Mouse (Mus musculus) forebrain, embryonic 10.5 days (tissue): ENCODE results near the gene AC140267.1. TPM values are rescaled to one million over a fixed set of nuclear protein-coding genes. Genes with fewer than 3 reads are reported as not detected.
A peak's percentile ranks its signal among the peaks of the same experiment; 100 is the strongest.

Source experiments
- DNase-seq: peaks from one replicate; pipeline ENCODE4 v3.0.0-alpha.2; 2017; ENCODE audit warnings: low spot score; ENCODE audit errors: extremely low spot score
- H3K27ac ChIP-seq: fragments of 300-500 bp; sonication (generic); 2 replicates; pipeline ENCODE4 v1.5.1; 2016; ENCODE audit warnings: mild to moderate bottlenecking
- H3K27me3 ChIP-seq: fragments of 300-500 bp; sonication (generic); 2 replicates; pipeline ENCODE4 v1.6.1; 2016; ENCODE audit warnings: mild to moderate bottlenecking; ENCODE audit not compliant: poor library complexity, severe bottlenecking
- H3K36me3 ChIP-seq: fragments of 300-500 bp; sonication (generic); replicated peaks from 2 replicates; pipeline ENCODE4 v1.6.1; 2016; ENCODE audit warnings: mild to moderate bottlenecking, moderate library complexity
- H3K4me1 ChIP-seq: fragments of 300-500 bp; sonication (generic); 2 replicates; pipeline ENCODE4 v1.6.1; 2016
- H3K4me3 ChIP-seq: fragments of 300-500 bp; sonication (generic); 2 replicates; pipeline ENCODE4 v1.5.1; 2016; ENCODE audit warnings: mild to moderate bottlenecking, moderate library complexity
- H3K9me3 ChIP-seq: fragments of 300-500 bp; sonication (generic); 2 replicates; pipeline ENCODE4 v1.6.1; 2016; ENCODE audit warnings: mild to moderate bottlenecking, moderate library complexity
- WGBS: fragments of 180-500 bp; shearing (Covaris S2); methylation state at CpG from one replicate; pipeline ENCODE4 v1.1.7; 2016; 5-methylcytosine and 5-hydroxymethylcytosine counted together
- polyA plus RNA-seq: library from polyadenylated mRNA; unstranded; fragments of >200 nt; fragmentation: Nextera tagmentation; extraction: Ambion mirVana; gene quantifications from 2 replicates; pipeline ENCODE4 v1.2.1, GENCODE M21; 2016

Gene AC140267.1
- polyA plus RNA-seq, 1 experiment from 2014 or later = 3.7 TPM

- H3K27ac ChIP-seq = no peak overlapping the region
- WGBS = 18% methylated on average over 10 of the region's 10 CpGs
- DNase-seq = no peak
These were observed 19.7 kb upstream of the AC140267.1 start for GRCm38 (mm10) chr15:80215716-80216479.

GRCm38 (mm10) chr15:80216480-80216820, 19.2 kb upstream of the AC140267.1 start:
- no peak overlapping the region for H3K4me3 ChIP-seq
- 65% methylated on average over 9 of the region's 9 CpGs for WGBS
- DNase-seq = no peak
- H3K27ac ChIP-seq = no peak overlapping the region
- H3K9me3 ChIP-seq = no peaks in the 10 kb centered on the region
- peaks cover 27% of the 10 kb centered on the region for H3K36me3 ChIP-seq
- no peaks in the 10 kb centered on the region for H3K27me3 ChIP-seq
- H3K4me1 ChIP-seq = peaks cover 21% of the 10 kb centered on the region

More at GRCm38 (mm10) chr15:80215716-80216479, 19.7 kb upstream of the AC140267.1 start:
- Histone ChIP-seq H3K4me1 (peaks cover 21% of the 10 kb centered on the region), H3K4me3 (no peak overlapping the region), H3K36me3 (peaks cover 32% of the 10 kb centered on the region), H3K27me3 (no peaks in the 10 kb centered on the region), H3K9me3 (no peaks in the 10 kb centered on the region)

- Histone ChIP-seq H3K9me3 (no peaks in the 10 kb centered on the region), H3K4me1 (peaks cover 21% of the 10 kb centered on the region), H3K4me3 (no peak overlapping the region), H3K27ac (no peak overlapping the region), H3K36me3 (peaks cover 16% of the 10 kb centered on the region), H3K27me3 (no peaks in the 10 kb centered on the region)
- 91% methylated on average over 10 of the region's 10 CpGs for WGBS
- no peak for DNase-seq
These were observed 18.2 kb upstream of the AC140267.1 start for GRCm38 (mm10) chr15:80217476-80217875.

GRCm38 (mm10) chr15:80219211-80219610, 16.4 kb upstream of the AC140267.1 start:
- H3K4me1 ChIP-seq = peaks cover 21% of the 10 kb centered on the region
- no peak for DNase-seq
- no peaks in the 10 kb centered on the region for H3K27me3 ChIP-seq
- peak overlapping the region; percentile 70 for H3K27ac ChIP-seq
- 0 out of 2 replicates have a peak overlapping the region, but pooled peaks have one; percentile 7 for H3K4me3 ChIP-seq
- H3K9me3 ChIP-seq = no peaks in the 10 kb centered on the region
- no peaks in the 10 kb centered on the region; the same call in 1 of the 2 replicates for H3K36me3 ChIP-seq
- 48% methylated on average over 14 of the region's 14 CpGs for WGBS

- H3K27me3 ChIP-seq = no peaks in the 10 kb centered on the region
- no peaks in the 10 kb centered on the region for H3K9me3 ChIP-seq
- H3K36me3 ChIP-seq = no peaks in the 10 kb centered on the region
- 77% methylated on average over 4 of the region's 4 CpGs for WGBS
- no peak overlapping the region for H3K4me3 ChIP-seq
- no peak for DNase-seq
- peaks cover 21% of the 10 kb centered on the region for H3K4me1 ChIP-seq
- peak overlapping the region; percentile 70 for H3K27ac ChIP-seq
These were observed 15.7 kb upstream of the AC140267.1 start for GRCm38 (mm10) chr15:80219705-80220657.

GRCm38 (mm10) chr15:80221031-80221430, 14.6 kb upstream of the AC140267.1 start:
- Histone ChIP-seq H3K36me3 (no peaks in the 10 kb centered on the region), H3K27me3 (no peaks in the 10 kb centered on the region), H3K4me1 (peaks cover 15% of the 10 kb centered on the region), H3K9me3 (no peaks in the 10 kb centered on the region), H3K4me3 (no peak overlapping the region), H3K27ac (no peak overlapping the region)
- no peak for DNase-seq
- WGBS = 73% methylated on average over 8 of the region's 8 CpGs

- H3K4me3 ChIP-seq = no peak overlapping the region
- no peaks in the 10 kb centered on the region for H3K9me3 ChIP-seq
- no peaks in the 10 kb centered on the region for H3K36me3 ChIP-seq
- DNase-seq = no peak
- H3K27me3 ChIP-seq = no peaks in the 10 kb centered on the region
- H3K27ac ChIP-seq = no peak overlapping the region
- WGBS = 91% methylated on average over 7 of the region's 7 CpGs
- peaks cover 19% of the 10 kb centered on the region for H3K4me1 ChIP-seq
These were observed 11.9 kb upstream of the AC140267.1 start for GRCm38 (mm10) chr15:80223751-80224150.

- Histone ChIP-seq H3K27me3 (no peaks in the 10 kb centered on the region), H3K36me3 (no peaks in the 10 kb centered on the region), H3K27ac (no peak overlapping the region), H3K4me3 (no peak overlapping the region), H3K9me3 (no peaks in the 10 kb centered on the region), H3K4me1 (peaks cover 9% of the 10 kb centered on the region)
- WGBS = 24% methylated on average over 9 of the region's 9 CpGs
- DNase-seq = peak; percentile 81
These were observed 10.4 kb upstream of the AC140267.1 start for GRCm38 (mm10) chr15:80225208-80225607.

- Histone ChIP-seq H3K4me1 (peaks cover 9% of the 10 kb centered on the region), H3K9me3 (no peaks in the 10 kb centered on the region), H3K4me3 (no peak overlapping the region), H3K36me3 (no peaks in the 10 kb centered on the region), H3K27ac (no peak overlapping the region), H3K27me3 (no peaks in the 10 kb centered on the region)
- DNase-seq = peak; percentile 69
- 47% methylated on average over 2 of the region's 2 CpGs for WGBS
These were observed 9.8 kb upstream of the AC140267.1 start for GRCm38 (mm10) chr15:80225796-80226195.

- 0 out of 2 replicates have a peak overlapping the region, but pooled peaks have one; percentile 16 for H3K27ac ChIP-seq
- 80% methylated on average over 17 of the region's 17 CpGs for WGBS
- no peak for DNase-seq
These were observed 7.4 kb upstream of the AC140267.1 start for GRCm38 (mm10) chr15:80228071-80228800.

GRCm38 (mm10) chr15:80232331-80232730, 3.3 kb upstream of the AC140267.1 start:
- Histone ChIP-seq H3K27ac (no peak overlapping the region), H3K4me1 (peaks cover 40% of the 10 kb centered on the region), H3K4me3 (no peak overlapping the region), H3K27me3 (no peaks in the 10 kb centered on the region), H3K36me3 (peaks cover 21% of the 10 kb centered on the region), H3K9me3 (no peaks in the 10 kb centered on the region)
- whole genome bisulfite sequencing = 55% methylated on average over 2 of the region's 2 CpGs
- no peak for DNase-seq

More at GRCm38 (mm10) chr15:80228071-80228800, 7.4 kb upstream of the AC140267.1 start:
- Histone ChIP-seq H3K9me3 (no peaks in the 10 kb centered on the region), H3K36me3 (no peaks in the 10 kb centered on the region), H3K4me3 (no peak overlapping the region), H3K27me3 (no peaks in the 10 kb centered on the region), H3K4me1 (peaks cover 19% of the 10 kb centered on the region)

GRCm38 (mm10) chr15:80233053-80233452, 2.6 kb upstream of the AC140267.1 start:
- Histone ChIP-seq H3K27me3 (no peaks in the 10 kb centered on the region), H3K36me3 (peaks cover 29% of the 10 kb centered on the region), H3K27ac (peak overlapping the region; percentile 94), H3K4me3 (peak overlapping the region; percentile 95), H3K9me3 (no peaks in the 10 kb centered on the region), H3K4me1 (peaks cover 37% of the 10 kb centered on the region)
- WGBS = 68% methylated on average over 4 of the region's 4 CpGs
- no peak for DNase-seq
